Mouse (Mus musculus) erythroblast, embryonic 14.5 days (primary cell): ENCODE data around the gene Tssk2.

Source experiments
- GATA1 ChIP-seq: IDR thresholded peaks from 2 replicates; pipeline ENCODE4 v1.6.1; 2012; ENCODE audit warnings: low read length, inconsistent platforms, mixed read lengths
- TAL1 ChIP-seq: IDR thresholded peaks from 3 replicates; pipeline ENCODE4 v1.6.1; 2012; ENCODE audit warnings: low read length, inconsistent platforms, mixed read lengths

- TF ChIP-seq GATA1, result no peak
- no peak for TF ChIP-seq TAL1
Measured at GRCm38 (mm10) chr16:17851331-17851730, 47.1 kb upstream of the Tssk2 start.
